Mouse (Mus musculus): ENCODE results near the gene Agpat1. TPM values are rescaled to one million over a fixed set of nuclear protein-coding genes. Genes with fewer than 3 reads are reported as not detected.

Agpat1 gene
- polyA plus RNA-seq, 1 experiment from 2014 or later, result 54.8 TPM

DNA sequence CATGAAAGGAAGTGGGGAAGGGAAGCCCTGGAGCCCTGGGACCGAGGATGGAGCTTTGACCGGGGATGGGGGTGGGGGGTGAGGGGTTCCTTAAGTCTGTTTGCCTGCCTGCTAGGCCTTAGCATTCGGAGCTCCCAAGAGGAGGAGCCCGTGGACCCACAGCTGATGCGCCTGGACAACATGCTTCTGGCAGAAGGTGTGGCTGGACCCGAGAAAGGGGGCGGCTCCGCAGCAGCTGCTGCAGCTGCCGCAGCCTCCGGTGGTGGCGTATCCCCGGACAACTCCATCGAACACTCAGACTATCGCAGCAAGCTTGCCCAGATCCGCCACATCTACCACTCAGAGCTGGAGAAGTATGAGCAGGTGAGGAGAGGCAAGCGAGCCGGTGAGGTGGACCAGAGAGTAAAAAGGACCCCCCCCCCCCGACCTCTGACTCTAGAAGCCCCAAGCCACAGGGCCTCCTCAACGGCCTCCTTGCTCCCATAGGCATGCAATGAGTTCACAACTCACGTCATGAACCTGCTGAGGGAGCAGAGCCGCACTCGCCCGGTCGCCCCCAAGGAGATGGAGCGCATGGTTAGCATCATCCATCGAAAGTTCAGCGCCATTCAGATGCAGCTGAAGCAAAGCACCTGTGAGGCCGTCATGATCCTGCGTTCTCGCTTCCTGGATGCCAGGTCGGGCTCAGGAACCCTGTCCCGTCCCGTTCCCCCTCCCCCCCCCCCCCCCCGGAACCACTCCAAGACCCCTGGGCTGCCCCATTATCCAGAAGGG is 10.1 kb upstream of the Agpat1 start:
- Histone ChIP-seq H3K4me2 (replicated peaks) (peak overlapping the region; percentile 97), H3K36me3 (peaks cover 27% of the 10 kb centered on the region), H3K9ac (peak overlapping the region; percentile 99), H3K4me1 (peaks cover 72% of the 10 kb centered on the region), H3K27me3 (no peaks in the 10 kb centered on the region), H3K9me3 (no peaks in the 10 kb centered on the region), H3K4me3 (peak overlapping the region; percentile 83), H3K27ac (peak overlapping the region; percentile 99)
- WGBS, result 41% methylated on average over 34 of the region's 34 CpGs
- no peak for ATAC-seq (ENCODE audit: insufficient number of reproducible peaks, insufficient read depth, low FRiP score, low TSS enrichment)

DNA sequence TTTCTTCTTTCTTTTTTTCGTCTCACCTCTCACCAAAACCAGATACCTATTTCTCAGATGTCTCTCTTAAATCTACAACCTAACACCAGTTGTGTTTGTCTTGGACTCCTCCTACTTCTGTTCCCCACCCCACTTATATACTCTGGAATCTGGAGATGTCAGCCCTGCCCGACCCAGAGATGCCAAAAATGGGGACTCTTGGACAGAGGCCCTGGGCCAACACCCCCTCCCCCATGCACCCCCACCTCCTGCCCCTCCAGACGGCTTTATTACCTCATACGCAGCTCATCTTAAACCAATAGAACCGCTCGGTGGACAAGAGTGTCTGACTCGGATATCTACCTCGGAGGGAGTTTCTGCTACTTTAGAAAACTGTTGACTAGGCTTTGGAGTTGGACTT is 8.0 kb upstream of the Agpat1 start:
- Histone ChIP-seq H3K4me1 (peaks cover 50% of the 10 kb centered on the region), H3K27me3 (no peaks in the 10 kb centered on the region), H3K27ac (no peak overlapping the region), H3K4me2 (replicated peaks) (no peak overlapping the region), H3K9ac (no peak overlapping the region), H3K4me3 (no peak overlapping the region), H3K36me3 (peaks cover 35% of the 10 kb centered on the region), H3K9me3 (no peaks in the 10 kb centered on the region)
- 76% methylated on average over 8 of the region's 8 CpGs for WGBS
- no peak for ATAC-seq (ENCODE audit: insufficient number of reproducible peaks, insufficient read depth, low FRiP score, low TSS enrichment)

DNA sequence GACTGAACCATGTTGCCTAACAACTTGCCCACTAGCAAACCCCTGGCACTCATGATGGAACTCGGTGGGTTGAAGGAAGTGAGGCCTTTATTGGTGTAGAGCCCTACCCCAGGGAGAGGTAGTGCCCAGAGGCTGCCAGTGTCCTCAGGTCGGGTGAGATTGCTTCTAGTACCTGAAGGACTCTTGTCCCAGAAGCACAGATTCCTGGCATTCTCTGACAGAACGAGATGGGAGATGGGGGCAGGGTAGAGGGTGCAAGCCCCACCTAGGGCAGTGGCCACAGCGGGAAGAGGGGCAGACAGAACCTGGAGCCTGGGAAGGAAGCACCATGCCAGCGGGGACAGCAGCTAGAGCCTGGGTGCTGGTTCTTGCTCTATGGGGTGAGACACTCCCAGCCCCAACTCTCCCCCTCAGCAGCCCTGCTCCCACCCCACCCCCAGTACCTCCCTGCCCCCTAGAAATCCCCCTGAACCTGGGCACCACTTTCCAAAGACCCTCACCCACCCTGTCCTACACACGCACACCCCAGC is 6.4 kb upstream of the Agpat1 start, which contains the start of gene Ager:
Gene Ager (plus strand): TSS at position 297 of the 530 bp plus-strand sequence.
- 21% methylated on average over 6 of the region's 6 CpGs for WGBS
- H3K9me3 ChIP-seq, result no peaks in the 10 kb centered on the region
- H3K27me3 ChIP-seq, result no peaks in the 10 kb centered on the region
- no peak within 1 kb of the TSS for H3K9ac ChIP-seq
- H3K4me2 ChIP-seq (replicated peaks), result no peak within 1 kb of the TSS
- H3K4me3 ChIP-seq, result 0 out of 2 replicates have a peak within 1 kb of the TSS, but pooled peaks have one; percentile 2
- ATAC-seq (ENCODE audit: insufficient number of reproducible peaks, insufficient read depth, low FRiP score, low TSS enrichment), result no peak
- 0 out of 2 replicates have a peak within 1 kb of the TSS, but pooled peaks have one; percentile 54 for H3K27ac ChIP-seq
- H3K4me1 ChIP-seq, result peaks cover 52% of the 10 kb centered on the region
- peaks cover 44% of the 10 kb centered on the region for H3K36me3 ChIP-seq

DNA sequence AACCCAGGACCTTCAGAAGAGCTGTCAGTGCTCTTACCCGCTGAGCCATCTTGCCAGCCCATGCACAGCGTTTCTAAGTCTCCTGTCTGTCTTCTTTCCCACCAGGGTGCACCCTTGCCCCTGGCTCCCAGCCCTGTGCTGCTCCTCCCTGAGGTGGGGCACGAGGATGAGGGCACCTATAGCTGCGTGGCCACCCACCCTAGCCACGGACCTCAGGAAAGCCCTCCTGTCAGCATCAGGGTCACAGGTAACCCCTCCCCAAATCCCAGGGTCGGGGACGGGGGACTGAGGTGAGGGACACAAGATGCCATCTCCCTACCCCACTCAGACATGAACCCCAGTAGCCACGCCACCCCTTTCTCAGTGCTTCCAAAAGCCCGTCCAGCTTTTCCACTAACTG is 4.2 kb upstream of the Agpat1 start:
- Histone ChIP-seq H3K36me3 (peaks cover 34% of the 10 kb centered on the region), H3K4me1 (peaks cover 44% of the 10 kb centered on the region), H3K27ac (no peak overlapping the region), H3K4me2 (replicated peaks) (no peak overlapping the region), H3K4me3 (no peak overlapping the region), H3K27me3 (no peaks in the 10 kb centered on the region), H3K9ac (no peak overlapping the region), H3K9me3 (no peaks in the 10 kb centered on the region)
- WGBS, result 77% methylated on average over 9 of the region's 9 CpGs
- no peak for ATAC-seq (ENCODE audit: insufficient number of reproducible peaks, insufficient read depth, low FRiP score, low TSS enrichment)

DNA sequence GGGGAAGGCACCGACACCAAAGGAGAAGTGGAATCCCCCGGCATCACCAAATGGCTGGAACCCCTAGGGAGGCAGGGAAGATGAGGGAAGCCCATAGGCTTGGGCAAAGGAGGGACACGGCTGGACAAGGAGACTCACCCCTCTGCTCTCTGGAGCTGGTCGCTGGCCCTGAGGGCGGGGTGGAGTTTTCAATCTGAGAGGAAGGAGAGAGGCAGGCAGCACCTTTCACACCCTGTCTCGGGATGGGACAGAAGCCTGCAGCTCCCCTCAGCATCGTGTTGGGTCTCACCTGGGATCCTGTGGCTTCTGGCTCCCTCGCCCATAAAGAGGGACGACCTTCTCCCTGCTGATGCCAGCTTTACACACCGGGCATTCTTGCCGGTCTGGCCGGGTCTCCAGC is 2.3 kb upstream of the Agpat1 start:
- WGBS, result 88% methylated on average over 12 of the region's 12 CpGs
- H3K4me2 ChIP-seq (replicated peaks), result no peak overlapping the region

DNA sequence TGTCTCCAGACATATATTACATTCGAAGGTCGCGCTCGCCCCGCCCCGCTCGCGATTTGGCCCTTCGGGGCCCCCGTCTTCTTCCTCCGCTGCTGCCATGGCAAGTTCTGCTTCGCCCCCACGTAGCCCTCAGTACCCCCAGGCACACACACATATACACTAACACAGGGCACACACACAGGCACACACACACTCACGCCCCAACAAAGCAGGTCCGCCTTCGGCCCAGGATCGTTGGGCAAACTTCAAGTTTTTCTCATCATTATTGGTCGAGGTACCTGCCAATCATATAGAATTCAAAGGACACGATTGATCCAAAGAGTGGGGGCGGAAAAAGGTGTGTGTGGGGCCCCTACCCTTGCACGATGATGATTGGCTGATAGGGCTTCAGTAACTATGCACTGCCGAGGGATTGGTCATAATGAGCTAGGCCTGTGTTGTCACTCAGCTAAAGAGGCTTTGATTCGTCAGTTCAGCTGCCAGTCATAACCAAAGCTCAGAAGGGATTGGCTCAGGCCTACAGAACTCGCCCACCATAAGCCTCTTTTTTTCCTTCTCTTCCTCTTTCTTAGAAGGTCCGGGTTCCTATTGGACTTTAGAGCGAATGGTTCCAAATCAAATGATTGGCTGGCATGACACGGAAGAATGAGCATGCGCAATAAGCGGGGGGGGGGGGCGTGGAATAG is 544 bp upstream of the Agpat1 start, which contains the start of gene Rnf5:
Gene Rnf5 (minus strand): TSS at position 316 of the 686 bp plus-strand sequence.
- peaks cover 23% of the 10 kb centered on the region for H3K36me3 ChIP-seq
- 2% methylated on average over 30 of the region's 30 CpGs for WGBS
- H3K9me3 ChIP-seq, result no peaks in the 10 kb centered on the region
- peak within 1 kb of the TSS; percentile 97 for H3K9ac ChIP-seq
- peaks cover 40% of the 10 kb centered on the region for H3K4me1 ChIP-seq
- H3K4me2 ChIP-seq (replicated peaks), result peak within 1 kb of the TSS; percentile 91
- H3K4me3 ChIP-seq, result peak within 1 kb of the TSS; percentile 97
- peak; percentile 95 for ATAC-seq (ENCODE audit: insufficient number of reproducible peaks, insufficient read depth, low FRiP score, low TSS enrichment)
- H3K27ac ChIP-seq, result peak within 1 kb of the TSS; percentile 91
- no peaks in the 10 kb centered on the region for H3K27me3 ChIP-seq

More for the DNA sequence above, 2.3 kb upstream of the Agpat1 start:
- no peak for ATAC-seq (ENCODE audit: insufficient number of reproducible peaks, insufficient read depth, low FRiP score, low TSS enrichment)
- H3K4me3 ChIP-seq, result no peak overlapping the region
- 0 out of 2 replicates have a peak overlapping the region, but pooled peaks have one; percentile 19 for H3K9ac ChIP-seq
- no peaks in the 10 kb centered on the region for H3K27me3 ChIP-seq
- no peak overlapping the region for H3K27ac ChIP-seq
- H3K4me1 ChIP-seq, result peaks cover 42% of the 10 kb centered on the region
- no peaks in the 10 kb centered on the region for H3K9me3 ChIP-seq
- H3K36me3 ChIP-seq, result peaks cover 16% of the 10 kb centered on the region

DNA sequence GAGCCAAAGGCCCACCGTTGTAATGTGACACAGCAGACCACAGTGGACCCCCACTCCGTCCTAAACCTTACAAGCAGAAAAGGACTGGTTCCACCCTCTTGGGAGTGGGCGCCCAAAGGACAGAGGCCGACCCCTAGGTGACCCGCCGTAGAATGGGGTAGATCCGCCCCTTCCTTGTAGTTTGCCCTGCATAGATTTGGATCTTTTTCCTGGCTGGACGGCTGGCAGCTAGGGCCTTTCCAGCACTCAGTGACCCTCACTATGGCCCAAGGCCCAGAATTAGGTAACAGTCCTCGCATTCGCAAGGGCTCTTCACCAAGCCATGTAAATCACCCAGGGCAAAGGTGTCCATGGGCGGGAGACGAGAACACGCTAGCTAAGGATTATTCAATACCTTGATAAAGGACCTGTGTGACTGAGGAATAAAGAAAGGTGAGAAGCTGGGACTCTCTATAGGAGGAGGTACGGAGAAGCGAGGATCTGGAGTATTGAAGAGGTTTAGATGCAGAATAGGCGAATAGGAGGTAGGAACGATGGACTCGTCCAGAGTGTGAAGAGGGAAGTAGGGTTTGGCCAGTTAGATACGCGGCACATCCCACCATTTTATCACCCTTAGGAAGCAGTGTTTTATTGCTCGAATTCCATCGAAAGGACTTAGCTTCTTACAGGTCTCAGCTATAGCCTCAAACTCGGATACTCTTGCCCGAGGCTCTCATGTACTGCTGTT is 612 bp downstream of the Agpat1 start:
- Histone ChIP-seq H3K36me3 (peaks cover 23% of the 10 kb centered on the region), H3K9me3 (no peaks in the 10 kb centered on the region), H3K27me3 (no peaks in the 10 kb centered on the region), H3K27ac (peak overlapping the region; percentile 91), H3K9ac (peak overlapping the region; percentile 97), H3K4me2 (replicated peaks) (peak overlapping the region; percentile 91), H3K4me1 (peaks cover 41% of the 10 kb centered on the region), H3K4me3 (peak overlapping the region; percentile 97)
- WGBS, result 17% methylated on average over 24 of the region's 24 CpGs
- no peak; the same call in 1 of the 2 replicates for ATAC-seq (ENCODE audit: insufficient number of reproducible peaks, insufficient read depth, low FRiP score, low TSS enrichment)

DNA sequence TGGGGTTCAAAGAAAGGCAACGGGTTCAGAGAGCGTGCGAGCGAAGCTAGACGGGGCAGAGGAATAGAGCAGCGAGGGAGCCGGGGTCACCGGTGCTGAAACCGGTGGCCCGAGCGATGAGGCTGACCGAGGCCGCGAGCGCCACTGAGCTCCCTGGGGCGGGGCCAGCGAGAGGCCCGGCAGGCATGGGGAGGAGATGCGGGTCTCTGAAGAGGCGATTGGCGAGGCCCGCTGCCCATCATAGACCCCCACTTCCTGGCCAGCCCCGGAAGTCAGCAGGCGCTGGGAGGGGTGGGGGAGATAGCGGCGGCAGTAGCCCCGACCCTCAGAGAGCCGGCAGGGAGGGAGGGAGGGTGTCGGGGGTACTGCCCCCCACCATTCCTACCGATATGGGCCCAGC is 1.5 kb downstream of the Agpat1 start:
- H3K36me3 ChIP-seq, result peaks cover 24% of the 10 kb centered on the region
- H3K27me3 ChIP-seq, result no peaks in the 10 kb centered on the region
- ATAC-seq (ENCODE audit: insufficient number of reproducible peaks, insufficient read depth, low FRiP score, low TSS enrichment), result peak; percentile 42
- H3K9ac ChIP-seq, result peak overlapping the region; percentile 97
- WGBS, result under 1% methylated on average over 30 of the region's 30 CpGs
- H3K4me3 ChIP-seq, result peak overlapping the region; percentile 97
- H3K9me3 ChIP-seq, result no peaks in the 10 kb centered on the region
- peaks cover 41% of the 10 kb centered on the region for H3K4me1 ChIP-seq
- H3K4me2 ChIP-seq (replicated peaks), result peak overlapping the region; percentile 91
- H3K27ac ChIP-seq, result peak overlapping the region; percentile 91

DNA sequence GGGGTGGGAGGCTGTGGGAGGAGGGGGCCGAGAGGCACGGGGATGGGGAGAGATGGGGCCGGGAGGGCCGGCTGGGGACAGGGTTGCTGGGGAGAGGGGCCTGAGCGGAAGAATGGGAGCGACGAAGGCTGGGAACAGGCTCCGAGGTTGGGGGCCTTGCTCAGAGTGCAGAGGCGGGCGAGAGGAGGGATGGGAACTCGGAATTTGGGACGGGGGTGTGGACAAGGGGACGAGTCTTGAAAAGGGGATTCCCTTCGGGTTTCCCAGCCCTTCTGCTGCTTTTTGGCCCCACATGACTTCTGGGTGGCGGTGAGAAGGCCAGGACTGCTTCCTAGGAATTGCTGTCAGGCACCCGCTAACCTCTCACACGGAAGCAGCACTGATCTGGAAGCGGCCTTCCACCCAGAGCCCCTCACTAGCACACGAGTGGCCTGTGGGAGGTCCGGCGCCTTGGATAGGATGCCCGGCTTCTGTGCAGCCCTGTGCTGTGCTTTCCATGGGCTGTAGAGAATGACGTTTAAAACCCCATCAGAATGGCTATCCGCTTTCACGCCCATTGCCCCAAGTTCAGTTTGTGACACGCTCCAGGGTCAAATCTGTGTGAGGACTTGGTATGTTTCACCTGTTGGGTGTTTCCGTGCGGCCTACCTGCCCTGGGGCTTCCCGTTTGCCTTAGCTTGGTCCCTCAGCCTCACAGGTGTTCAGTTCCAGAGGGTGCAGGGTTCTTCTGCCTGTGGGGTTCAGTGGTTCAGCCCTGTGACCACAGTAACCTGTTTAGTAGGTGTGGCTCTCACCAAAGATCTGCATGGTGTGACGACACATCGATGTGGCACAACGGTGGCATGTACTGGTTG is 2.4 kb downstream of the Agpat1 start:
- Histone ChIP-seq H3K9me3 (no peaks in the 10 kb centered on the region), H3K27ac (peak overlapping the region; percentile 91), H3K4me3 (peak overlapping the region; percentile 97), H3K4me2 (replicated peaks) (peak overlapping the region; percentile 91), H3K9ac (peak overlapping the region; percentile 97), H3K4me1 (peaks cover 41% of the 10 kb centered on the region), H3K36me3 (peaks cover 26% of the 10 kb centered on the region), H3K27me3 (no peaks in the 10 kb centered on the region)
- no peak for ATAC-seq (ENCODE audit: insufficient number of reproducible peaks, insufficient read depth, low FRiP score, low TSS enrichment)
- WGBS, result 16% methylated on average over 32 of the region's 32 CpGs

DNA sequence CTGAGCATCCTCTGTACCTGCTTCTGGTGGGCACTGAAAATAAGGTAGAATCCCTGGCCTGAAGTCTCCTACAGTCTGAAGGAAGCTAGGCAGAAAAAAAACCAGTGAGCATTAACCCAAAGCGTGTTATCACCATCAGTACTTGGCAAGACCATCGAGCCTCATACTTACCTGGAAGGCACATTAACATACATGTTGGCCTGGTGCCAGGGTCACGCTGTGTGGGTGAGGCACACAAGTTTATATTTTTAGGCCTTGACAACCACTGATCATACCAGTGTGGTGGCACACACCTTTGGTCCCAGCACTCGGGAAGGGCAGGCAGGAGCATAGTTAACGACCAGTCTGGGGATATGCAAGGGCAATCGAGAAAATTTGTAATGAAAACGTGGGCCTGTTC is 3.9 kb downstream of the Agpat1 start:
- Histone ChIP-seq H3K36me3 (peaks cover 35% of the 10 kb centered on the region), H3K27ac (no peak overlapping the region), H3K4me1 (peaks cover 30% of the 10 kb centered on the region), H3K27me3 (no peaks in the 10 kb centered on the region), H3K9ac (no peak overlapping the region), H3K9me3 (no peaks in the 10 kb centered on the region), H3K4me2 (replicated peaks) (no peak overlapping the region), H3K4me3 (no peak overlapping the region)
- no peak for ATAC-seq (ENCODE audit: insufficient number of reproducible peaks, insufficient read depth, low FRiP score, low TSS enrichment)
- WGBS, result 89% methylated on average over 7 of the region's 7 CpGs
